Mouse (Mus musculus) small intestine, adult 2 months (tissue): ENCODE results near the gene Gm10490. TPM values are rescaled to one million over a fixed set of nuclear protein-coding genes. Genes with fewer than 3 reads are reported as not detected.
"Not testable (repeated sequence)": the region's sequence is repeated elsewhere in the genome, so short reads cannot be mapped to it uniquely, and the experiment has no call there.

Experiments
- H3K27ac ChIP-seq: fragments of 200-500 bp; 2 replicates; pipeline ENCODE4 v1.5.1; 2012; ENCODE audit warnings: low read depth, low read length, control low read depth, inconsistent platforms; ENCODE audit not compliant: insufficient read depth
- H3K27me3 ChIP-seq: fragments of 200-500 bp; 2 replicates; pipeline ENCODE4 v1.6.1; 2012; ENCODE audit warnings: mild to moderate bottlenecking, moderate library complexity, low read length, inconsistent platforms; ENCODE audit not compliant: control insufficient read depth, insufficient read depth
- H3K36me3 ChIP-seq: fragments of 200-500 bp; 2 replicates; pipeline ENCODE4 v1.6.1; 2012; ENCODE audit warnings: mild to moderate bottlenecking, low read length, control low read depth, inconsistent platforms; ENCODE audit not compliant: control insufficient read depth, insufficient read depth
- H3K4me1 ChIP-seq: fragments of 200-500 bp; 2 replicates; pipeline ENCODE4 v1.6.1; 2012; ENCODE audit warnings: low read length, inconsistent platforms, mixed read lengths; ENCODE audit not compliant: control insufficient read depth, insufficient read depth, insufficient read length
- H3K4me3 ChIP-seq: fragments of 200-500 bp; 2 replicates; pipeline ENCODE4 v1.5.1; 2012; ENCODE audit warnings: low read depth, mild to moderate bottlenecking, control low read depth, inconsistent platforms, low read length, moderate library complexity
- CTCF ChIP-seq: fragments of 200-500 bp; IDR thresholded peaks from 2 replicates; pipeline ENCODE4 v1.5.1; 2012; ENCODE audit warnings: low read depth, mild to moderate bottlenecking, control low read depth, inconsistent platforms, low read length, moderate library complexity, mixed read lengths; ENCODE audit not compliant: insufficient replicate concordance, insufficient read length; ENCODE audit errors: extremely low read depth
- POLR2A ChIP-seq: fragments of 200-500 bp; IDR thresholded peaks from 2 replicates; pipeline ENCODE4 v1.6.1; 2012; ENCODE audit warnings: low read depth, mild to moderate bottlenecking, control low read depth, inconsistent platforms, low read length, moderate library complexity
- WGBS: fragments of 180-500 bp; shearing (Covaris S2); methylation state at CpG from one replicate; pipeline ENCODE4 v1.1.7; 2018; 5-methylcytosine and 5-hydroxymethylcytosine counted together
- polyA plus RNA-seq: library from polyadenylated mRNA; depleted of rRNA; stranded (reverse); fragments of >200 nt; gene quantifications from 2 replicates; pipeline ENCODE4 v1.2.3, GENCODE M21; 2012; rRNA removed

The Gm10490 gene
- not detected in 2 replicates for polyA plus RNA-seq

DNA sequence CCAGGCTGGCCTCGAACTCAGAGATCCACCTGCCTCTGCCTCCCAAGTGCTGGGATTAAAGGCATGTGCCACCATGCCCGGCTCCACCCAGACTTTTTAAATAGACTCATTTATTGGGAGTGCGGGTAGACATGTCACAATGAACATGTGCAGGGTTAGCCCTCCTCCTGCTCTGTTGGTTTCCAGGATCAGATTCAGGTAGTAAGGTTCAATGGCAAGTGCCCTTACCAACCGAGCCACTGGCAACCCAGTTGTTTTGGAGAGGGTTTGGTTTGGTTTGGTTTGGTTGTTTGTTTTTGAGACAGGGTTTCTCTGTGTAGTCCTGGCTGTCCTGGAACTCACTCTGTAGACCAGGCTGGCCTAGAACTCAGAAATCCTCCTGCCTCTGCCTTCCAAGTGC, at the start of gene Gm10490:
Gene Gm10490, plus strand, starts transcription at position 301 of the 400 bp plus-strand sequence.
- not testable (repeated sequence) for H3K36me3 ChIP-seq, H3K4me1 ChIP-seq, H3K27me3 ChIP-seq, H3K4me3 ChIP-seq, H3K27ac ChIP-seq
- 82% methylated on average over 4 of the region's 4 CpGs for WGBS

DNA sequence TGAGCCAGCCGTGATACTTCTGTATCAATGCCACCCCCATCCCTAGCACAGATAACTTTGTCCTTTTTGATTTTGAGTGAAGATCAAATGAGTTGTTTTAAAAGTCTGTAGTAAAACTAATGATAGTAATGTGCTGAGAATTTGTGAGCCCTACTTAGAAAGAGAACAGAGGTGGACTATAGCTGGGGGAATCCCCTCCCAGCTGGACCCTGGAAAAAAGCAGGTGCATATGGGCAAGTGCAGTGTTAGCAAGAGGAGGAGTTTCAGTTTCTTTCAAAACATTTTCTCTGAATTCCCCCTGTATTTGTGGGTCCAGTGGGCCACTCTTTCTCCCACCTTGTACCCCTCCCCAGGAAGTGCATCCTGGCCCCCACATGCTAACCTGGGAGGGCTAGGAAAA, 46.2 kb upstream of the Gm10490 start:
- H3K36me3 ChIP-seq: peaks cover 15% of the 10 kb centered on the region
- TF ChIP-seq CTCF: no peak
- no peak for TF ChIP-seq POLR2A
- no peaks in the 10 kb centered on the region for H3K27me3 ChIP-seq
- H3K4me3 ChIP-seq: no peak overlapping the region
- 0 out of 2 replicates have a peak, but pooled peaks cover 2% of the 10 kb centered on the region for H3K4me1 ChIP-seq
- H3K27ac ChIP-seq: no peak overlapping the region
- WGBS: 81% methylated on average over 1 of the region's 1 CpGs

DNA sequence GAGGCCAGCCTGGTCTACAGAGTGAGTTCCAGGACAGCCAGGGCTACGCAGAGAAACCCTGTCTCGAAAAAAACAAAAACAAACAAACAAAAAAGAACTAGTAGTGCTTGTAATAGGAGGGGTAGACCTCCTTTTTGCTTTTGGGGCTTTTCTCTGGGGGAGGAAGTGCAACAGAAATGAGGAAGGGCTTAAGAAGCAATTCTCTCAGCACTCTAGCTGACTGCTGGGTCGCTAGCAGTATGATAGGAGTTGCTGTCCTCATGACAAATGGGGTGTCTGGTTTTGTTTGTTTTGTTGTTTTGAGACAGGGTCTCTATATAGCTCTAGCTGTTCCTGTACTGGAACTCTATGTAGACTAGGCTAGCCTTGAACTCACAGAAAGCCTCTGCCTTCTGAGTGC, 44.8 kb upstream of the Gm10490 start:
- H3K27ac ChIP-seq: peak overlapping the region; percentile 51; the same call in 1 of the 2 replicates
- TF ChIP-seq POLR2A: no peak
- TF ChIP-seq CTCF: no peak
- H3K27me3 ChIP-seq: no peaks in the 10 kb centered on the region
- H3K36me3 ChIP-seq: peaks cover 17% of the 10 kb centered on the region
- H3K4me1 ChIP-seq: 0 out of 2 replicates have a peak, but pooled peaks cover 2% of the 10 kb centered on the region
- WGBS: 70% methylated on average over 3 of the region's 3 CpGs
- H3K4me3 ChIP-seq: no peak overlapping the region

DNA sequence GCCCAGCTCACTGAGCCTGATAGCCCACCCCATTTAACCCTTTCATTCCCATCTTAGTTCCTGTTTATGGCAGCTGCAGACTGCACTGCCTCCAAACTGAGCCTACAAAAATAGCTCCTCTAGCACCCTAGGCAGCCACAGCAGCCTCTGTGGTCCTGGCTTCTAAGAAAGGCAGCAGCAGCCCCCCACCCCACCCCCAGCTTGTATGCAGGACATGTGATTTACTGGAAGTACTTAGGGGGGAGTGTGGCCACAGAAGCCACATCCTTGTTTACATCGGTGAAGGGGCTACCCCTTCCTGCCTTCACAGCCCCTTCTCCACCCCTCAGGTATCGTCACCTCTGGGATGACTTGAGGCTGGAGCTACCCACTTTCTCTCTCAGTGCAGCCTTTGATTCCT, 44.0 kb upstream of the Gm10490 start:
- WGBS: 59% methylated on average over 2 of the region's 2 CpGs
- TF ChIP-seq CTCF (no peak), POLR2A (no peak)
- Histone ChIP-seq H3K4me1 (0 out of 2 replicates have a peak, but pooled peaks cover 2% of the 10 kb centered on the region), H3K27ac (peak overlapping the region; percentile 51; the same call in 1 of the 2 replicates), H3K36me3 (peaks cover 17% of the 10 kb centered on the region), H3K27me3 (no peaks in the 10 kb centered on the region), H3K4me3 (no peak overlapping the region)

DNA sequence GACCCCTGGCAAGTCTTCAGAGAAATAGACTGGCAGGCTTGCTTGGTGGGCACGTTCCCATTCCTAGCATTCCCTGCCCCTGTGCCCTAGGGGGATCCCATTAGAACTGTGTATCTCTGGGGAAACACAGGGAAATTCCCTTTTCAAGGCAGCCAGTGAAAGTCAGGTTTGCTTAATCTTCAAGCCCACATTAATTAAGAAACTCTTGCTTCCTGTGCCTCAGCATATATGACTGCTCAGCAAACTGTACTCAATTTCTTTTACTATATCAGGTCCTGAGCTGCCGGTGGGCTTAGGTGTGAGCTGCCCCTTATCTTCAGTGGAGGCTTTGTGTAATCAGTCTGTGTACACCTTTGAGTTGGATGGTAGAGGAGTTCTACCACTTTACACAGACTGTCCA, 43.6 kb upstream of the Gm10490 start:
- TF ChIP-seq CTCF (no peak), POLR2A (no peak)
- 48% methylated on average over 2 of the region's 2 CpGs for WGBS
- Histone ChIP-seq H3K36me3 (peaks cover 17% of the 10 kb centered on the region), H3K27me3 (no peaks in the 10 kb centered on the region), H3K4me1 (0 out of 2 replicates have a peak, but pooled peaks cover 2% of the 10 kb centered on the region), H3K4me3 (no peak overlapping the region), H3K27ac (no peak overlapping the region)

DNA sequence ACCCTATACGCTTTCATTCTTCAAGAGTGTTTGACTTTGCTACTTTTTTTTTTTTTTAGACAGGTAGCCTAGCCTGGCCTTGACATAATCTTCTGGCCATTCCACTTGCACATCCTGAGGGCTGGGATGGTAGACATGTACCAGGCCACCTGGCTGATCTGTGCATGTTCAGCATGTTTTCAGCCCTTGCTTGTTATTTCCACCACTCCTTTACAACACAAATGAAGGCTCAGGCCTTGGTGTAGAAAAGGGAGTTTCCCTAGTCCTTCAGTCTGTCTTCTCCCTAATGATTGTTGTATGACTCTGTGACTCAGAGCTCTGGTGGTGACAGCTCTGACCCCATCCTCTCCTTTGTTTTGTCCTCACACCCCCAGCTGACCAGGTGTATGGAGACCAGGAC, 42.2 kb upstream of the Gm10490 start:
- no peaks in the 10 kb centered on the region for H3K27me3 ChIP-seq
- WGBS: 95% methylated on average over 1 of the region's 1 CpGs
- H3K36me3 ChIP-seq: peaks cover 21% of the 10 kb centered on the region
- no peaks in the 10 kb centered on the region for H3K4me1 ChIP-seq
- no peak overlapping the region for H3K4me3 ChIP-seq
- H3K27ac ChIP-seq: no peak overlapping the region
- TF ChIP-seq POLR2A (no peak), CTCF (no peak)

DNA sequence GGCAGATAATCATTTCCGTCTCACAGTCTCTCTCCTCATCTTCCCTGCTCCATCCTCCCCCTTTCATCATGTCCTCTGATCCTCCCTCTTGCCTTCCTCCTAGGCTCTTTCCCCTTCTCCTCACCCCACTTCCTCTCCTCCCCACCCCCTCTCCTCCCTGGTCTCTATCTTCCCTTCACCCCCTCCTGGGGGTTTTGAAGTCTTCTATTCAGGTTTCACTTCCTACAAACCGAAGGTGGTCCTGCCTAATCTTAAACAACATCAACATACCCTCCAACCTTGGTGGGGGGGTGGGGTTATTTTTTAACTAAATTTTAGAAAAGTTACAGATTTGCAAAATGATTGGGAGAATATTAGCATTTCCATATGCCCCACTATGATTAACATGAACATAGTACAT, 40.8 kb upstream of the Gm10490 start:
- Histone ChIP-seq H3K4me1 (no peaks in the 10 kb centered on the region), H3K36me3 (peaks cover 33% of the 10 kb centered on the region), H3K4me3 (no peak overlapping the region), H3K27me3 (no peaks in the 10 kb centered on the region), H3K27ac (no peak overlapping the region)
- no peak for TF ChIP-seq CTCF
- no peak for TF ChIP-seq POLR2A
- WGBS: 52% methylated on average over 2 of the region's 2 CpGs

DNA sequence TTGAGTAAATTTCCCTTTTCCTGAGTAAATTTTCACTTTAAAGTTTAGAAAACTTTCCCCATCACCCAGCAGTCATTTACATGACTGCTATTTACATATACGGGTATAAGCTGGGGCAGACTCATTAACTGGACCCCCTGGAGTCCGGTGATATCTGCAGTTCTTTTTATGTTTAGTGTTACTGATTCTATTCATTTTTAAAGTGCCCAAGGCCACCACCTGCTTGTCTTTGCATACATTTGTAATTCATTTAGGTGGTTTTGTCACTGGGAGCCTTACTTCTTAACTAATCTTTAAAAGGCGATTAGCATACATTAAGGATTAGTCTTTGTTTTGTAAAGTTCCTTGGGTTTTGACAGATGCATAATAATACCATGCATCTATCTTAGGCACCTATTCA, 39.5 kb upstream of the Gm10490 start:
- H3K36me3 ChIP-seq: peaks cover 38% of the 10 kb centered on the region
- TF ChIP-seq CTCF (no peak), POLR2A (no peak)

More for the DNA sequence above, 39.5 kb upstream of the Gm10490 start:
- H3K4me3 ChIP-seq: no peak overlapping the region
- H3K27ac ChIP-seq: no peak overlapping the region
- H3K27me3 ChIP-seq: no peaks in the 10 kb centered on the region
- 47% methylated on average over 3 of the region's 3 CpGs for WGBS
- H3K4me1 ChIP-seq: no peaks in the 10 kb centered on the region
